ENCODE assay signal across 21 mouse cellular contexts in the genomic region with DNA sequence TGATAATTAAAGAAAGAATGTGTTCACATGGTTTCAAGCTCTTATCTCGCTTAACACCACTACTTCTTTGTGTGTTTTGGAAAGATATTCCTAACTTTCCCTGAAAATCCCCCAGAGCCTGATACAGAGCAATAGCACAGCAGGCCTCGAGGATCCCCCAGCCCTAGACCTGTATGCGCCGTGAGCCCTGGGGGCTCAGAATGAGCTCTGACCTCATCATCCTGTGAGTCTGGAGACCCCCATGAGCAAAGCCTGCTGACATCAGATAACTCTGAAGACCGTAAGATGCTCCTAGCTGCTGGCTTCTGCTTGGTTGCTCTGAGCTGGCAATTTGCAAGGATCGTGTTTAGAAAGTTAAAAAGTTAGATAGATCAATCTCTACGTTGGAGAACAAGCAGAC.
DNase-seq lines count a peak whose midpoint lies in the region; ATAC-seq and TF ChIP-seq lines count a peak whose summit lies in the region.
"Had no signal": no experiment of that assay in that cellular context is flagged by ENCODE, and none has a peak within 500 bp of the region (broad histone marks: within the 10 kb centered on the region; RNA-seq: fewer than 3 reads in every experiment).

No protein-coding gene starts in this region.

- H3K4me1 ChIP-seq in midbrain, embryonic 11.5 days (ENCODE audit: control insufficient read depth, insufficient read depth, low read length) = no peaks in the 10 kb centered on the region; the same call in 1 of the 2 replicates
- H3K4me1 ChIP-seq in midbrain, postnatal 0 days (ENCODE audit: insufficient read depth, low read length) = no peaks in the 10 kb centered on the region
- H3K4me1 ChIP-seq in midbrain, embryonic 15.5 days = 0 out of 2 replicates have a peak, but pooled peaks cover 11% of the 10 kb centered on the region
- H3K4me1 ChIP-seq: embryonic facial prominence, embryonic 13.5 days had no signal

- no peak overlapping the region for H3K9ac ChIP-seq in midbrain, embryonic 11.5 days (ENCODE audit: low read length)
- no peak overlapping the region for H3K9ac ChIP-seq in midbrain, postnatal 0 days (replicated peaks; ENCODE audit: low read length, poor library complexity, severe bottlenecking)
- no peak overlapping the region for H3K9ac ChIP-seq in midbrain, embryonic 15.5 days
- H3K9ac ChIP-seq: embryonic facial prominence, embryonic 13.5 days; forebrain, embryonic 12.5 days; heart, embryonic 13.5 days had no signal

- ATAC-seq in midbrain, embryonic 11.5 days (ENCODE audit: low FRiP score) = peak; percentile 73
- no peak for ATAC-seq in midbrain, postnatal 0 days (ENCODE audit: low FRiP score)
- ATAC-seq in midbrain, embryonic 15.5 days (replicated peaks) = peak; percentile 51; the same call in 1 of the 2 replicates
- ATAC-seq: CD4-positive, CD25-positive, alpha-beta regulatory T cell, adult 4 months; forebrain, embryonic 16.5 days; hindbrain, postnatal 0 days had no signal

- peak; percentile 58 for DNase-seq in heart, adult 11 months
- no peak for DNase-seq in heart, postnatal 10 days
- no peak for DNase-seq in layer of hippocampus, adult 2 months (ENCODE audit: low spot score in 2 of 2)
- no peak for DNase-seq in layer of hippocampus, postnatal 14 days (ENCODE audit: low spot score in 2 of 2)
- DNase-seq in midbrain, embryonic 11.5 days (ENCODE audit: low spot score, missing footprints) = no peak
- no peak for DNase-seq in midbrain, postnatal 0 days (ENCODE audit: low spot score)
- no peak for DNase-seq in gastrocnemius, adult 2 months
- DNase-seq: adrenal gland, postnatal 10 days; B cell, adult 2 months; cerebellum, adult 11-12 months; cerebellum, adult 9-10 months; cerebellum, postnatal 25 days; gastrocnemius, postnatal 14 days had no signal

- intact Hi-C loops in heart, postnatal 10 days (cut with DNase I) = no loop called here
- intact Hi-C loops in gastrocnemius, adult 2 months (cut with DNase I) = no loop called here

- H3K4me2 ChIP-seq in midbrain, embryonic 11.5 days = no peak overlapping the region
- no peak overlapping the region for H3K4me2 ChIP-seq in midbrain, postnatal 0 days (ENCODE audit: low read depth, low read length, poor library complexity, severe bottlenecking)
- H3K4me2 ChIP-seq in midbrain, embryonic 15.5 days = no peak overlapping the region
- H3K4me2 ChIP-seq: embryonic facial prominence, embryonic 13.5 days; forebrain, embryonic 12.5 days; heart, embryonic 13.5 days had no signal

- WGBS in midbrain, embryonic 11.5 days = 77% methylated on average over 7 of the region's 7 CpGs
- WGBS in midbrain, postnatal 0 days = 49% methylated on average over 7 of the region's 7 CpGs
- WGBS in midbrain, embryonic 15.5 days = 53% methylated on average over 7 of the region's 7 CpGs

- no peak overlapping the region for H3K4me3 ChIP-seq in layer of hippocampus, adult 2 months
- no peak overlapping the region for H3K4me3 ChIP-seq in midbrain, embryonic 11.5 days (ENCODE audit: low read depth, low read length)
- no peak overlapping the region for H3K4me3 ChIP-seq in midbrain, postnatal 0 days (ENCODE audit: low read depth, low read length)
- no peak overlapping the region for H3K4me3 ChIP-seq in midbrain, embryonic 15.5 days
- no peak overlapping the region for H3K4me3 ChIP-seq in gastrocnemius, adult 2 months
- H3K4me3 ChIP-seq: embryonic facial prominence, embryonic 13.5 days; forebrain, embryonic 12.5 days; heart, embryonic 13.5 days had no signal

- H3K27ac ChIP-seq in layer of hippocampus, adult 2 months = peak overlapping the region; percentile 43
- H3K27ac ChIP-seq in midbrain, embryonic 11.5 days (ENCODE audit: low read depth, low read length) = no peak overlapping the region
- no peak overlapping the region for H3K27ac ChIP-seq in midbrain, postnatal 0 days (ENCODE audit: low read depth, low read length)
- peak overlapping the region; percentile 8; the same call in 1 of the 2 replicates for H3K27ac ChIP-seq in midbrain, embryonic 15.5 days
- no peak overlapping the region for H3K27ac ChIP-seq in gastrocnemius, adult 2 months
- H3K27ac ChIP-seq: embryonic facial prominence, embryonic 13.5 days; forebrain, embryonic 12.5 days; heart, embryonic 13.5 days; hindbrain, postnatal 0 days had no signal

- no peaks in the 10 kb centered on the region for H3K27me3 ChIP-seq in midbrain, embryonic 11.5 days (ENCODE audit: control insufficient read depth, insufficient read depth, low read length)
- H3K27me3 ChIP-seq in midbrain, postnatal 0 days (ENCODE audit: insufficient read depth, low read length) = no peaks in the 10 kb centered on the region
- no peaks in the 10 kb centered on the region for H3K27me3 ChIP-seq in midbrain, embryonic 15.5 days (replicated peaks)
- H3K27me3 ChIP-seq: embryonic facial prominence, embryonic 13.5 days; forebrain, embryonic 12.5 days; heart, embryonic 13.5 days had no signal

- no peak for TF ChIP-seq CTCF in layer of hippocampus, adult 2 months (conservative IDR thresholded peaks at IDR 0.05)
- TF ChIP-seq CTCF in midbrain, postnatal 0 days (IDR thresholded peaks at IDR 0.05) = no peak
- TF ChIP-seq CTCF in gastrocnemius, adult 2 months (IDR thresholded peaks at IDR 0.05) = no peak

- peaks cover 11% of the 10 kb centered on the region for H3K36me3 ChIP-seq in midbrain, embryonic 11.5 days (ENCODE audit: control insufficient read depth, insufficient read depth, low read length)
- peaks cover 21% of the 10 kb centered on the region for H3K36me3 ChIP-seq in midbrain, postnatal 0 days (ENCODE audit: insufficient read depth, low read length)
- peaks cover 18% of the 10 kb centered on the region; the same call in 1 of the 2 replicates for H3K36me3 ChIP-seq in midbrain, embryonic 15.5 days (replicated peaks)
- H3K36me3 ChIP-seq: G1E had no signal

- no peaks in the 10 kb centered on the region for H3K9me3 ChIP-seq in midbrain, embryonic 11.5 days (ENCODE audit: control insufficient read depth, low read length)
- H3K9me3 ChIP-seq in midbrain, postnatal 0 days (ENCODE audit: low read length) = no peaks in the 10 kb centered on the region
- H3K9me3 ChIP-seq in midbrain, embryonic 15.5 days = no peaks in the 10 kb centered on the region
- H3K9me3 ChIP-seq: embryonic facial prominence, embryonic 13.5 days; forebrain, embryonic 12.5 days; heart, embryonic 13.5 days had no signal

Comparison
In these comparisons a context has a peak if more than half of its experiments do, and no peak if none do; other contexts are left out.
1. H3K27ac ChIP-seq: peak in layer of hippocampus, adult 2 months (single experiment) and midbrain, embryonic 15.5 days (single experiment); none in midbrain, embryonic 11.5 days (single experiment), midbrain, postnatal 0 days (single experiment) and gastrocnemius, adult 2 months (single experiment).